9 mouse cellular contexts compared by ENCODE assay signal in genomic region chr10:58600983-58601382, GRCm38 (mm10).
DNase-seq lines count a peak whose midpoint lies in the region; ATAC-seq and TF ChIP-seq lines count a peak whose summit lies in the region.
"Had no signal": no experiment of that assay in that cellular context is flagged by ENCODE, and none has a peak within 500 bp of the region (broad histone marks: within the 10 kb centered on the region; RNA-seq: fewer than 3 reads in every experiment).

No protein-coding gene starts in this region.

- H3K27ac ChIP-seq in layer of hippocampus, adult 2 months = peak overlapping the region; percentile 52
- H3K27ac ChIP-seq in forebrain, embryonic 13.5 days = peak overlapping the region; percentile 80
- H3K27ac ChIP-seq in limb, embryonic 15.5 days = peak overlapping the region; percentile 34; the same call in 1 of the 2 replicates
- 0 out of 2 replicates have a peak overlapping the region, but pooled peaks have one; percentile 28 for H3K27ac ChIP-seq in stomach, embryonic 16.5 days (ENCODE audit: low read length)
- H3K27ac ChIP-seq: lung, embryonic 15.5 days had no signal

- peaks cover 17% of the 10 kb centered on the region for H3K4me1 ChIP-seq in forebrain, embryonic 13.5 days
- peaks cover 25% of the 10 kb centered on the region for H3K4me1 ChIP-seq in limb, embryonic 15.5 days
- H3K4me1 ChIP-seq in stomach, embryonic 16.5 days (ENCODE audit: control insufficient read depth, insufficient read depth, low read length) = no peaks in the 10 kb centered on the region
- H3K4me1 ChIP-seq: lung, embryonic 15.5 days had no signal

- no peak for TF ChIP-seq CTCF in layer of hippocampus, adult 2 months (conservative IDR thresholded peaks at IDR 0.05)

- H3K9ac ChIP-seq in forebrain, embryonic 13.5 days = no peak overlapping the region
- H3K9ac ChIP-seq in limb, embryonic 15.5 days = no peak overlapping the region
- H3K9ac ChIP-seq in stomach, embryonic 16.5 days (ENCODE audit: low read length) = no peak overlapping the region
- H3K9ac ChIP-seq: lung, embryonic 15.5 days had no signal

- H3K36me3 ChIP-seq in forebrain, embryonic 13.5 days (ENCODE audit: poor library complexity, severe bottlenecking) = no peaks in the 10 kb centered on the region
- H3K36me3 ChIP-seq in limb, embryonic 15.5 days = 0 out of 2 replicates have a peak, but pooled peaks cover 3% of the 10 kb centered on the region
- H3K36me3 ChIP-seq in stomach, embryonic 16.5 days (ENCODE audit: control insufficient read depth, insufficient read depth, low read length) = no peaks in the 10 kb centered on the region
- H3K36me3 ChIP-seq: lung, embryonic 15.5 days had no signal

- peak; percentile 77 for ATAC-seq in forebrain, embryonic 13.5 days
- no peak for ATAC-seq in limb, embryonic 15.5 days (ENCODE audit: insufficient number of reproducible peaks, low FRiP score, low TSS enrichment, low read depth)
- ATAC-seq in stomach, embryonic 16.5 days (ENCODE audit: insufficient read depth, low FRiP score) = no peak

- WGBS in forebrain, embryonic 13.5 days = under 1% methylated on average over 5 of the region's 5 CpGs
- WGBS in limb, embryonic 15.5 days = 14% methylated on average over 5 of the region's 5 CpGs
- WGBS in stomach, embryonic 16.5 days = 26% methylated on average over 5 of the region's 5 CpGs

- H3K4me3 ChIP-seq in layer of hippocampus, adult 2 months = no peak overlapping the region
- H3K4me3 ChIP-seq in forebrain, embryonic 13.5 days = no peak overlapping the region
- H3K4me3 ChIP-seq in limb, embryonic 15.5 days = no peak overlapping the region
- H3K4me3 ChIP-seq in stomach, embryonic 16.5 days (replicated peaks; ENCODE audit: low read length) = no peak overlapping the region
- H3K4me3 ChIP-seq: lung, embryonic 15.5 days had no signal

- no peak for DNase-seq in layer of hippocampus, adult 2 months (ENCODE audit: low spot score in 2 of 2)
- DNase-seq in layer of hippocampus, postnatal 25 days (ENCODE audit: extremely low spot score in 1 of 2, low spot score in 1 of 2) = no peak
- no peak for DNase-seq in ovary, postnatal 36 days (ENCODE audit: low spot score)
- no peak for DNase-seq in kidney, postnatal 4 days
- no peak for DNase-seq in natural killer cell, adult 2 months (ENCODE audit: low spot score in 2 of 2)

- no peak overlapping the region; the same call in 1 of the 2 replicates for H3K4me2 ChIP-seq in forebrain, embryonic 13.5 days
- no peak overlapping the region for H3K4me2 ChIP-seq in limb, embryonic 15.5 days
- H3K4me2 ChIP-seq in stomach, embryonic 16.5 days (ENCODE audit: low read depth, low read length) = no peak overlapping the region
- H3K4me2 ChIP-seq: lung, embryonic 15.5 days had no signal

- no peaks in the 10 kb centered on the region for H3K27me3 ChIP-seq in forebrain, embryonic 13.5 days
- no peaks in the 10 kb centered on the region for H3K27me3 ChIP-seq in limb, embryonic 15.5 days
- no peaks in the 10 kb centered on the region for H3K27me3 ChIP-seq in stomach, embryonic 16.5 days (ENCODE audit: control insufficient read depth, insufficient read depth, low read length)
- H3K27me3 ChIP-seq: lung, embryonic 15.5 days had no signal

- no peaks in the 10 kb centered on the region for H3K9me3 ChIP-seq in forebrain, embryonic 13.5 days (replicated peaks)
- no peaks in the 10 kb centered on the region for H3K9me3 ChIP-seq in limb, embryonic 15.5 days
- no peaks in the 10 kb centered on the region for H3K9me3 ChIP-seq in stomach, embryonic 16.5 days (replicated peaks; ENCODE audit: control insufficient read depth, low read length)
- H3K9me3 ChIP-seq: lung, embryonic 15.5 days had no signal

Comparison
In these comparisons a context has a peak if more than half of its experiments do, and no peak if none do; other contexts are left out.
1. H3K27ac ChIP-seq: peak in every context shown above with its lines; median percentile 80 in forebrain, embryonic 13.5 days; 52 in layer of hippocampus, adult 2 months; 34 in limb, embryonic 15.5 days; 28 in stomach, embryonic 16.5 days.